8 mouse cellular contexts compared by ENCODE assay signal in the genomic region with DNA sequence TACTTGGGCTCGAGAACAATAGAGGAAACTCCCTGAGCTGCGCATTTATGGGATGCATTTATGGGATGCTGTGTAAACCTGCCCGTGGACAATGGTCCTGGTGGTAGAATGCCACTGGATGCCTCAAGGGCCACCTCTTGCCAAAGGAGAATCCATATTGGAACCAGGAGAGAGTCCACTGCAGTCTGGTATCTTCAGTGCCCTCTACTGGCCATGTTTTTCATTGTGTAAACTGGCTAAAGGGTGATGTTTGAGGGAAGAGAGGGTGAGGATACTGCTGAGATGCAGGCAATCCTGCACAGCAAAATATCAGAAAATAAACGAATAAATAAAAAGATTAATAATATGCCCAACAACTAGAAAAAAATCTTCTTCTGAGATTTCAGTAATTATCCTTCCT.
DNase-seq lines count a peak whose midpoint lies in the region; ATAC-seq lines count a peak whose summit lies in the region.

No protein-coding gene starts in this region.

- intact Hi-C loops in left cerebral cortex, postnatal 14 days (cut with DNase I): no loop called here

- ATAC-seq in activated CD4-positive, CD25-positive, alpha-beta regulatory T cell, adult 4 months: no peak

- DNase-seq in frontal cortex, adult 2 months (ENCODE audit: extremely low spot score in 1 of 2, low spot score in 1 of 2): peak; percentile 3 to 71
- DNase-seq in frontal cortex, postnatal 14 days (ENCODE audit: low spot score in 2 of 2): no peak
- DNase-seq in left cerebral cortex, postnatal 14 days (ENCODE audit: low spot score in 2 of 2): peak; percentile 11 to 30
- DNase-seq in left cerebral cortex, adult 11 months (ENCODE audit: low spot score): no peak
- peak; percentile 22 for DNase-seq in WW6 (ENCODE audit: low read depth, low spot score)
- DNase-seq in lung, postnatal 10 days: peak; percentile 21
- DNase-seq in ovary, postnatal 14 days (ENCODE audit: low spot score): no peak

Comparison
In these comparisons a context has a peak if more than half of its experiments do, and no peak if none do; other contexts are left out.
1. DNase-seq: peak in frontal cortex, adult 2 months (2 of 2), left cerebral cortex, postnatal 14 days (2 of 2), WW6 (single experiment) and lung, postnatal 10 days (single experiment); none in frontal cortex, postnatal 14 days (0 of 2), left cerebral cortex, adult 11 months (single experiment) and ovary, postnatal 14 days (single experiment).